Mouse (Mus musculus): ENCODE results near the gene Tle2.

The Tle2 gene

DNA sequence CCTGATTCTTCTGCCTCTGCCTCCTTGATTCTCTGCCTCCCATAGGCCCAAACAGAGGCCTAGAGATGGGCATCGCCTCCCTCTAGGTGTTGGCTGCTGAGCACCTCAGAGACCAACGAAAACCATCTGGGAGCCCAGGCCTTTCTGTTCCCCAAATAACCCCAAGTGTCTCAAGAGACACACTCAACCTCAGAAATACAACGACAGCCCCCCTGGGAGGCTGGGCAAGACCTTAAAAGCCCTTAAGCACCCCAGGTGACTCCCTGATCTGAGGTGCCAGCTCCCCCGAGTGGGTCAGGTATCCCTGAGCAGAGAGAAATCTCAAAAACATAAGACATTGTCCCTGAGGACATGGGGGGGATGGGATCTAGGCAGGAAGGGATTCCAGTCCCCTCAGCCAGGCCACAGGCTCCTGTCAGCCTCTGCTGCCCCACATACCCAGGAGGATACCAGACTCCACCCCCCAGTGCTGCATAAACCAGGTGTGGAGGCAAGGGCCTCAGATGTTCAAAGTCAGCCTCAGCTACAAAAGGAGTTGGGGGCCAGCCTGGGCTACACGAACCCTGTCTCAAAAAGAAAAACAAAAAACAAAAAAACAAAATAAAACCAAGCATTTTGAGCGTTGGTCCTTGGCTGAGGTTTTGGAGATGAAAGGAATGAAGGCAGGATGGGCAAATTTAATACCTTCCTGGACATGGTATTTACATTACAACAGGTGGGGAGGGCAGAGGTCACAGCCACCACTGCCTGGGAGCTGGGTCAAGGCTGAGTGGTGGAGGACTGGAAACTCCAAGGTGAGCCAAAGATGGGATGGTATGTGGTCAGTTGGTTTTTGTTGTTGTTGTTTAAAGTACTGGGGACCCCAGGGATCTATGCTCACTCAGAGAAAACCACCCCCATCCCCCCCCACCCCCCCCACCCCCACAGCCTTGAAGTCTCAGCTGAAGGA, 20.3 kb upstream of the Tle2 start:
- DNase-seq (ENCODE audit: low spot score), result no peak

DNA sequence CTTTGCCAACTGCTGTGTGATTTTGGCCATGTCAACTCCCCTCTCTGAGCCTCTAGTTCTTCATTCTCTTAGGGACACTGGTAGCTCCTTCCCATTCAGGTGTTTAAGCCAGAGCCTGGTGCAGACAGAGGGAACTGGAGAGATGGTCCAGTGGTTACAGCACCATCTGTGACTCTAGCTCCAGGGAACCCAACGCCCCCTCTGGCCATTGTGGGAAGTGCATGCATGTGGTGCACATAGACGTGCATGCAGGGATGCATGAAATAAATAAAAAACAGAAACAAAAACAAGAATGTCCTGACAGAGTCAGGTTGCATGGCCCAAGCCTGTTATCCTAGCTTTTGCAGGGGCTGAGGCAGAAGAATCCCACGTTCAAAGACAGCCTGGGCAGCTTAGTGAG, 18.1 kb upstream of the Tle2 start:
- no peak for DNase-seq (ENCODE audit: low spot score)

DNA sequence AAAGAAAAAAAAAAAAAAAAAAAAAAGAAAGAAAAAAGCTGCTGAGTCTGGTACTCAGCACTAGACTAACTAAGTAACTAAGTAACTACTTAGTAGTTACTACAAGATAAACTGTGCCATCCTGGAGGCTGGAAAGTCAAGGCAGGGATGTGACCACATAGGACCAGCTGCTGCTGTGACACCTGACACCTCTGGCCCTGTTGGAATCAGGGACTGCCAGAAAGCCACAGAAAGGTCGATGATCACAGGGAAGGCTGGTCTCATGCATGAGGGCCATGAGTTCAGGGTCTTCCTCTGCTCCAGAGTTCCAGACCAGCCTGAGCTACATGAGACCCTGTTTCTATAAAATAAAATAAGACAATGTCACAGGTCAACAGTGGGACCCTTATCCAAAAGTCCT, 16.9 kb upstream of the Tle2 start:
- no peak for DNase-seq (ENCODE audit: low spot score)

DNA sequence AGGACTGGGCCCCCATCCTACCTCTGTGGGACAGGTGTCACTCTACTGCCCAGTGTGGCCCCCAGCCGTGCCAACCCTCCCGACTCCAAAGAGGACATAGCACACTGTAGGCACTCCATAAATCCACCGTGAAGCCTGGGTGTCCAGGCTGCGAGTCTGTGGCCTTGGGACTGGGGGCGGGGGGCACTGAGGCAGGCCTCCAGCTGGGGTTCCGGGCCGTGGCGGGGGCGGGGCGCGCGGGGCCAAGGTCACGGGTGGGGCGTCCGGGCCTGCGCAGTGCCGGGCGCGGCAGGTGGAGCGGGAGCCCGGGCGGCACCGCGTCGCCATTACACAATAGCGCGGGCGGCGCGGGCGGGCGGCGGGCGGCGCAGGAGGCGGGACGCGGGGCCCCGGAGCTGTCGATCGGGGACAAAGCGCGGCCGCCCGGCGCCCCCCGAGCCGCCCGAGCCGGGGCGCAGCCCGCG, 15.2 kb upstream of the Tle2 start, which contains the start of gene Aes:
Aes (plus strand) TSS at position 326 of the 464 bp plus-strand sequence.
- DNase-seq (ENCODE audit: low spot score), result peak; percentile 90

DNA sequence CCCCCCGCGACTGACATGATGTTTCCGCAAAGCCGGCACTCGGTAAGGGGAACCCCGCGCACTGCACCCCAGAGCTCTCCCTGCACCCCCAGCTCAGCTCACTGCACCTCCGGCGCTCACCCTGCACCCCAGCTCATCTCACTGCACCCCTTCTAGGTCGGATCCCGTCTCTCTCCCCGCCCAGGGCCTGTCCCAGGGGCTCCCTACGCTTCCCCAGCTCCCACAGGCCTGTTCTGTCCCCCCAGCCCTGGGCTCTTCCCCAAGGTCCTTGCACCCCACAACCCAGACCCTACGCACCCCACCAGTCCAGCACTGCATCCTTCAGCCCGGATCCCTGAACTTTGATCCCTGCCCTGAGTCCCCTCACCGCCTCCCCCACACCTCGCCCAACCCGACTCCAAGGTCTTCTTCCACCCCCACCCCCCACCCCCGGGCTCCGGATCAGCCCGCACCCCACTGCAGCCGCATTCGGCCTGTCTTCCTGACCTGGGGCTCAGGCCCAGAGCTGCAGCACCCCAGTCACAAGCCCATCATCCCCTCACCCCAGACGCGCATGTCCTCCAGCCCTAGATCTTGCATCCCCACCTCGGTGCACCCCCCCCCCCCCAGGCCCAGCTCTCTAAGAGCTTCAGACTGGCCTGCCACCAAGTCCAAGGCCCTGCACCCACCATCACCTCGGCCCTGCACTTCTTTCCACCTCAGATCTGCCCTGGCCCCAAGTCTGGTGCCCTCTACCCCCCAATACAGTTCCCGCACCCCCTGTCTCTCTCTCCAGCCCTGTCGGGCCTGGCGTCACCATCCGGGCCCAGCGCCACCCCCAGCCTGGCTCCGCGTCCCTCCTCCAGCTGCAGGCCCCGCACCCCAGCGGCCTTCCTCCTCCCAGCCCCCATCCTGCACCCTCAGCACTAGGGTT, 14.5 kb upstream of the Tle2 start:
- peak; percentile 68 for DNase-seq (ENCODE audit: low spot score)

DNA sequence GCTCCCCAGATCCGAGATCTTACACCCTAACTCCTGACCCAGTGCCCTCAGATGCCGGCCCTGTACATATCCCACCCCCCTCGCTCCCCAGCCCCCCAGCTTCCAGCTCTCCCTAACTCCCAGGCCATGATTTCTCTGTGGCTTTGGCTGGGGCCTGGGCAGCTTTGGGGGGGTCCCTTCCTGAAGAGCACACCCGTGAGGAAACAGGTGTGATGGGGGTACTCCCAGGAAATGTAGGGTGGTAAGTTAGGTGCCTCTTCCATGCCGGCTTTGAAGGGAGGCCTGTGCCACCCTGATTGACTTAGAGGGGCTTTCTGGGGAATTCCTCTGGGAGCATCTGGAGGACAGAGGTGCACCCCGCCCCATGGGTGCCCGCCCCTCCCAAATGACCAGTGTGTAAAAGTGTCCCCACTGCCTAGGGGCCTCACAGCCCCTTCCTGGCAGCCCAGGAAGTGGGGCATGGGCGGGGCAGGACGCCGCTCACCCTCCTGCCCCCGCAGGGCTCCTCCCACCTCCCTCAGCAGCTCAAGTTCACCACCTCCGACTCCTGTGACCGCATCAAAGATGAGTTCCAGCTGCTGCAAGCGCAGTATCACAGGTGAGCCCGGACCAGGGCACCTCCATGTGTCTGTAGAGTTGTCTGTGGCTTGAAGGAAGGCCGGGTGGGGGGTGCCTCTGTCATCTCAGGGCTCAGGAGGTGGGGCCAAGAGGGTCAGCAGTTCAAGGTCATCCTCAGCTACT, 13.5 kb upstream of the Tle2 start:
- peak; percentile 53 for DNase-seq (ENCODE audit: low spot score)

DNA sequence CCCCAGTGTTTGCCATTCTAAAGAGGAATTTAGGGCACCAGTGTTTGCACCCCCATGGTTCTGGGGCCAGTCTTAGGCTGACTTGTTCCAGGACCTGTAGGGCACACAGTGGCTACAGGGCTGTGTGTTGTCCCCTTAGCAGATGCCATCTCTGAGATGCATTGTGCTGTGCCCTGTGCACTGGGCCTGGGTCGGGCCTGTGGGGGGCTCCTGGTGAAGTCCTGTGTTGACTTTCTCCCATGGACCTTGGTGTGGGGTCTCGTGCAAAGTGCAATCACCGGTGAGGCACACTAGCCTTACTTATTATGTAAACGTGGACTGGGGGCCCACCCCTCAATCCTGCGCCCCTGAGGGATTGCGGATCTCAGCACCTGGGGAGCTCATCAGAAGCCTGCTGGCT, 11.9 kb upstream of the Tle2 start:
- no peak for DNase-seq (ENCODE audit: low spot score)

DNA sequence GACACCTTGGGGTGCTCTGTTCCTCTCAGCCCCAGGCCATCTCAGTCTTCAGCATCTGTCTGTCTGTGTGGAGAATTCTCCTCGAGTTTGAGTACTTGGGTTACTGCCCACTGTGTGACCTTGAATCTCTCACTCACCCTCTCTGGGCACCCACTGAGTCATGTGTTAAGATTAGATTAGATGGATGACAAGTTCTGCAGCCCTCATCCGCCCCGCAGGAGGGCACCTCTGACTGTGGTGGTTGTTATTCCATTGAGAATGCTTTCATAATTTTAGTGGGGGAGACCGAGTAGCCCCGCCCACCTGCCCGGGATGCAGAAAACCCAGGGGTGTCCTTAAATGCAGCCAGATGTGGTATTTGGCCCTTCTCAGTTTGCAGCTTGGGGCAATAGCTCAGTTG, 10.9 kb upstream of the Tle2 start:
- DNase-seq (ENCODE audit: low spot score), result peak; percentile 47

DNA sequence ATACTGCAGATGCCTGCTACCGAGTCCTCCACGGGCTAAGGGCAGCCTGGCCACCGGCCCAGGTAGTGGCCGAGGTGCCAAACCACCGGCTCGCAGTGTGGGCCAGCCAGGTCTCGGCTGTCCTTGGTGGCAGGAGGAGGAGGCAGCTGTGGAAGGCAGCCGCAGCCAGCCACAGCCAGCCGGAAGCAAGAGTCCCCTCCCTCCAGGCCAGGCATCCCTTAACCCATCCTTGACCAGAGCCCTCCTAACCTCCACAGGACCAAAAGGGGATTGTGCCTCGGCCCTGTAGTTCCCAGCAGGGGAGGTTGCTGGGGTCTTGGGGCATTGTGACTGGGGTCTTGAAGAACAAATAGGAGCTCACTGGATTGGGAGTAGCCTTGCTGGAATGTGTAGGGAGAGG, 10.1 kb upstream of the Tle2 start:
- peak; percentile 61 for DNase-seq (ENCODE audit: low spot score)

DNA sequence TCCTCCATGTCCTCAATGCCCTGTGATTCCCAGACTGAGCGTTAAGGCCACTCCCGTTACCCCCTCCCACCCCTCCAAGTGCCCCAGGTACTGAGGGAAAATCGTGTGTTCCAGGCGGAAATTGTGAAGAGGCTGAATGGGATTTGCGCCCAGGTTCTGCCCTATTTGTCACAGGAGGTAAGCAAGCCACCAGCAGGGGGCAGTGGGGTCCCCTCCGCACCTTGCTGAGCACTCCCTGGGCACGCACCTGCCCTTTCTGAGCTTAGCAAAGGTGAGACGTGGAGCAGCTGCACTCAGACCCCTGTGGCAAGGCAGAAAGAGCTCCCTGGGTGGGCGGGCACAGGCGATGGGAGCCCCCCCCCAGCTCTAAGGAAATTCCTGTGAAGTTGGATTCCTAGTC, 9.6 kb upstream of the Tle2 start:
- peak; percentile 49 for DNase-seq (ENCODE audit: low spot score)

DNA sequence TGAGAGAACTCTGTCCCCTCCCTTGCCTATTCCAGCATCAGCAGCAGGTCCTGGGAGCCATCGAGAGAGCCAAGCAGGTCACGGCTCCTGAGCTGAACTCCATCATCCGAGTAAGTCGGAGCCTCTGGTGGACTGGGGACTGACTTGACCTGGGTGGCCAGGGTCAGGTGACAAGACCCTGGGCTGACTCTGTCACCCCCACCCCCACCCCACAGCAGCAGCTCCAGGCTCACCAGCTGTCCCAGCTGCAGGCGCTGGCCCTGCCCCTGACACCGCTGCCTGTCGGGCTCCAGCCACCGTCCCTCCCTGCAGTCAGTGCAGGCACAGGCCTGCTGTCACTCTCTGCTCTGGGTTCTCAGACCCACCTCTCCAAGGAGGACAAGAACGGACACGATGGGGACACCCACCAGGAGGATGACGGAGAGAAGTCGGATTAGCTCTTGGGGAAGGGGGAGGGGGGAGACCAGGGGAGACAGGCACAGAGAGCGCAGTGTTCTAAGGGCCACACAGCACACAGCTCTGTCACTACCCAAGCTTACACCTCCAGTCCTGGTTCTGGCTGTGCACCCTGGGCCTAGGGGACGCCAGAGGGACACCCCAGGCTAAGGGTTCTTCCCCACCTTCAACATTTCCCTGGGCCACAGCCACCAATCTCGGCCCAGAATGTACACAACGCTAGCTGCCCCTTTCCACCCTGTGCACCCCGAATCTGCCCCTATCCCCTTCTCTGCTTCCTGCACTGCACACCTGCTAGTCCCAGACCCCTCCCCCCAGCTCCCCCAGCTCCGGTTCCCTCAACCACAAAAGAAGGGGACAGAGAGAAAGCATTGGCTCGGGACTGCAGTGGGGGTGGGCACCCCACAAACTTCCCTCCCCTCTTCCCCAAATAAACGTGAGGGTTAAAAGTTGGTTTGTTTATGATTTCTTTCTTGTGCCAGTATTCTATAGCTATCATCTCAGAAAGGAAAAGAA, 8.8 kb upstream of the Tle2 start:
- DNase-seq (ENCODE audit: low spot score), result no peak

DNA sequence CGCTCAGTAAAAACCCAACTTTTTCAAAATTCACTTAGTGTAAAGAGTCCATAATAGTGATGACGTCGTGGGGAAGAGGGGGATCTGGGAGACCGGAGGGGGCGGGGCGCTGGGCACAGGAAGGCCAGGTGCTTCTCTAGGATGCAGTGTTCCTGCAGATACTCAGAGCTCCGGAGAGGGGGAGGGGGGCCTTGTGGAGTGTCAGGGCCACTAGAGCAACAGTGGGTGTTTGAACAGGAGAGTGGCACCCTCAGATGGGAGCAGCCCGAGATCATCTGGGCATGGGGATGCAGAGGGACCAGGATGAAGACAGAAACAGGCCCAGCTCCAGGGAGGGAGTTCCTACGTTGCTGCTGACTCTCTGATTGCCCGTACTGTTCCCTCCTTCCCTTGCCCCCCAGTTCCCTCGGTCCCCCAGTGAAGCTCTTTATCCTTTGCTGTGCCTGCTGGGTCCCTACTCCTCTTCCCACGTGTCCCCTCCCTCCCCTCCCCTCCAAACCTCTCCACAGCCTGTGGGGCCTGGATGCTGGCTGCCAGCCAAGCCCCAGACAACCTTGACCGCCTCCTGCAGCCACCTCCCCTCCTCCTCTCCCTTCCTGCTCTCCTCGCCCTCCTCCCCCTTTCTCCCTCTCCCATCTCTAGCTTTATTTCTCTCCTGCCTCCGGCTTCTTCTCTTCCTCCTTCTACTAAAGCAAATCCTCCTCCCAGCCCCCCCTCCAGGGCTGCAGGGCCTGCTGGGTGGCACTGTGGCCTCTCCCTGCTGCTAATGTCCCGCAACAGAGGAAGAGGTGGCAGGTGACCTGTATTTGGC, 5.8 kb upstream of the Tle2 start:
- DNase-seq (ENCODE audit: low spot score), result peak; percentile 82

DNA sequence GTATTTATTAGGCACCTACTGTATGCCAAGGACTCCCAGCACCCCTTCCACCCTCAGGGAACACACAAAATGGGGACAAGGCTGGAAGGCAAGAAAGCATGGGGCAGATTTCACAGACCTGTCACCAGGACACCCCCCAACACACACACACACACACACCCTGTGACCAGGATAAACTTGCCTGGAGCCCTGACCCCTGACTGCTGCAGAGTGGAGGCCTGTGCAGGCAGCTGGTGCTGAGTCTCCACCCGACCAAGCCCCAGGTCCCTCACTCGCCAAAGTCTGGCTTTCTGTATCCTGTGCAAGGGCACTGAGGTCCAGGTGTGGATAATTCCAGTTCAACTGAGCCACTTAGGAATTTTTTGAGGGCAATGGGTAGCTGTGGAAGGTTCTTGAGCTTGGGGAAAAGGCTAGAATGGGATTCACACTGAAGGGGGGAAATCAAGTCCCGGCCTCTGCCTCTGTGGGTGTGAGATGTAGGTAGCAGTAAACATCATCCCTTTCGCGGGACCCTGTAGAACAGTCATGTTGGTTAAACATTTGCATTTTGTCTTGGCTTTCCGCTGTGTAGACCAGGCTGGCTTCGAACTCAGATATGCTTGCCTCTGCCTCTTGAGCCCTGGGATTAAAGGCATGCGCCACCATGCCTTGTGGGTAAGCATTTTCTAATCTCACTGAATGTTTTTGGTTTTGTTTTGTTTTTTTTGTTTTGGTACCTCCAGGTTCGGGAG, 4.7 kb upstream of the Tle2 start:
- DNase-seq (ENCODE audit: low spot score), result no peak

DNA sequence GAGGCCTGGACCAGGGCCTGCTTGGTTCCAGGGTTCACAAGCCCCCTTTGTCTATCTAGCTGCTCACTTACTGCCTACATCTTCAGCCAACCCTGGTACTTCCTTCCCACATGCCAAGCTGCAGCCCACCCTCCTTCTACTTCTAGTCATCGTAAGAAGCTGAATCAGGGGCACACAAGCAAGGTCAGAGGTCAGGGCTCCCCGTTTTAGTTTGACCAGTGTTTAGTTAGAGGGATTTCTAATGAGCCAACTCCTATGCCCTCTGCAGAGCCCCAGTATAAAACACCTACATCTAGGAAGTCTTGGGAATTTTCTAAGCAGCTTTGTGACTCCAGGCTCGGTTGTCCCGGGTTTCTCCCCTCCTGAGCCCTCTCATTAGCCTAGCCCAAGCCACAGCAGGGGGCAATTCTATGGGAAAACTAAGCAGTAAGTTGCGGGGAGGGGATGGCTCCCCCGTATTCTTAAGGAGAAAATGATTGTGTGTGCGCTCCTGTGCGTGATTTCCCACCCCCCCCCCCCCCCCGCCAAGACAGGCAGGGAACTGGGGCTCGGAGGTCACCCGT, 4.0 kb upstream of the Tle2 start:
- DNase-seq (ENCODE audit: low spot score), result no peak

DNA sequence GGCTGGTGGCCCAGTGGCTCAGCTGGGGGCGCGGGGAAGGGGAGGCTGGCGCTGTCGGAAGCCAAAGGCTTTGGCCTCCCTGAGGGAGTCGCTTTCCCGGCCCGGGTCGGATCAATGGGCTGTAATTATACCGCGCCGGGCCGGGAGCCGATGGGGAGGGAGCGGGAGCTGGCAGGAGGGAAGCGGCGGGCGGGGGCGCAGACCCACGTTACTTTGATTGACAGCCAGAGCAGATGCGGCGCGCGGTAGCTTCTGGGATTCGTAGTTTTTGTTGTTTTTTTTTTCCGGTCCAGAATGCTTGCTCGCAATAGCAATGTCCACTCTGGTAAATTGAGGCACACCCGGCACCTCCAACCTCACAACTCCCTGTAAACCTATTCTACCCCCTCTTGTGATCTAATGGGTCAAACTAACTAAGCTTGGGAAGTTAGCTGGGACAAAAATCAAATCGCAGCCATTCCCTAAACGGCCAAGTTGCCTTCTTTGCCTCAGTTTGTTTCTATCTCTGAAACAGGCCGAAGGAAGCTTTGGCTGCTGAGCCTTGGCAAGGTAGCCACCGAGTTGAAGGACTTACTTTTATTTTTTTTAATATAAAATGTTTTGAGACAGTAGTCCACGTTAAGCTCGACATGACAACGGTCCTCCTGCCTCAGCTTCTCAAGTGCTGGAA, 3.4 kb upstream of the Tle2 start:
- DNase-seq (ENCODE audit: low spot score), result peak; percentile 93

DNA sequence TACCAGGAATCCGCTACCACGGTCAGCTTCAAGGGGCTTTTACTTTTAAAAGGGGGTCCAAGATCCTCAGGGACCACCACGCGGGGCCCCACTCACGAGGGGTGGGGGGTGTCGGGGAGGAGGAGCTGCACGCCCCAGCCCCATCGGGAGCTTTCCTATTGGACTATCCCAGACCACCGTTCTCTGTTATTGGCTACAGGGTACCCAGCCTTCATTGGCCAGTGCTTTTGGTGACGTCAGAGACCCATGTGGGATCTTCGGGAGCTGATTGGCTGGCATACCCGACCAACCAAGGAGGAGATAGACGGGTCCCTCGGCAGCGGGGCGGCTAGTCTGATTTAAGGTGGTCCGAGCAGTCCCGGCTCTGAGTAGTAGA, 2.9 kb upstream of the Tle2 start:
- DNase-seq (ENCODE audit: low spot score), result peak; percentile 96

DNA sequence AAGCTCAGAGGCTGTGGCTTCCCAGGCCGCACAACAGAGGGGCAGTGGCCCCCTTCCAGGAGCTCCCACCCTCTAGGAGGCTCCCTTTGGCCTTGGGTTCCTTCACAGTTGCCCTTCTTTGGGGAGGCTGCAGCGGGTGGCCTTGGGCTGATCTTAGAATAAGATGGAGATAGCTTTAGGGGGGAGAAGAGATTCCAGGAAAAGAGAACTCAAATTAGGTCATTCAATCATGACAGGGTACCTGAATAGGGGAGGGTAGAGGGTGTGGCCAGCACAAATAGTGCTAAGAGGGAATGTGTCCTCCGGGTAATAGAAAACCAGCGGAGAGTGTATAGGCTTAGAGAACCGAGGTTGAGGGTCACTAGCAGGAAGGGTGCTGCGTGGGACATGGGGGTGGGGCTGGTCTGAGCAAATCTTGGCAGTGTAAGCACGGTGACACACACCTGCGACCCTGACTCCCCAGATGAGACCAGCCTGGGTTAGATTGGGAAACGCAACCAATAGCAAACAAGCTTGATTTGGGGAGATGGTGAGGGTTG, 2.2 kb upstream of the Tle2 start:
- DNase-seq (ENCODE audit: low spot score), result peak; percentile 57

DNA sequence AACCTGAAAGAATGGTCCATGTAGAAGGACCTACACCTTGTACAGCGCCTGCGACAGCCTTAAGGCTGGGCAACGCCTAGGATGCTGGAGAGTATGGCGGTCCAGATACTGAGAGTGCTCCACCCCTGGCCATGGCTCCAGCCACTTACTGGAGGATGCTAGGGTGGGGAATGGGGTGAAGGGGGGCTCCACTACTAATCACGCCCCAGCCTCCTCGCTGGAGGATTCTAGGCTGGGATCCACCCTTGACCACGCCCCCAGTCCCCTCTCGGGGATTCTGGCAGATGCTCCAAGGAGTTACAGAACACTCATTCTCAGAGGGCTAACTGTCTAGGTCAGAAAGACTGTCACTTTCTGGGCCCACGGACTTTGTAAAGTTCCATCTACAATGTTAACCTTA, 1.4 kb upstream of the Tle2 start:
- DNase-seq (ENCODE audit: low spot score), result peak; percentile 57

Data from ovary, postnatal 36 days (tissue).